Comparison of ENCODE assay signal across 11 mouse cellular contexts in genomic region chr11:57984343-57984666, GRCm38 (mm10). TPM values are rescaled to one million over a fixed set of nuclear protein-coding genes. Genes with fewer than 3 reads are reported as not detected.
A peak's percentile ranks its signal among the peaks of the same experiment; 100 is the strongest.
DNase-seq lines count a peak whose midpoint lies in the region; ATAC-seq and TF ChIP-seq lines count a peak whose summit lies in the region.
"Had no signal": no experiment of that assay in that cellular context is flagged by ENCODE, and none has a peak within 500 bp of the region (broad histone marks: within the 10 kb centered on the region; RNA-seq: fewer than 3 reads in every experiment).

No protein-coding gene starts in this region.

- WGBS in heart, embryonic 14.5 days: 9% methylated on average over 3 of the region's 3 CpGs
- 44% methylated on average over 3 of the region's 3 CpGs for WGBS in heart, adult 2 months
- WGBS in lung, embryonic 15.5 days: 18% methylated on average over 3 of the region's 3 CpGs
- 15% methylated on average over 3 of the region's 3 CpGs for WGBS in liver, embryonic 13.5 days (ENCODE audit: insufficient replicate concordance)
- WGBS in stomach, postnatal 0 days: 33% methylated on average over 3 of the region's 3 CpGs

- no peak overlapping the region for H3K4me3 ChIP-seq in heart, embryonic 14.5 days (ENCODE audit: control insufficient read depth in 1 of 2, insufficient read depth in 1 of 2, low read depth in 1 of 2, low read length in 2 of 2)
- H3K4me3 ChIP-seq in heart, adult 2 months: no peak overlapping the region
- H3K4me3 ChIP-seq in lung, embryonic 15.5 days: no peak overlapping the region
- H3K4me3 ChIP-seq in liver, embryonic 13.5 days (replicated peaks): no peak overlapping the region
- H3K4me3 ChIP-seq in stomach, postnatal 0 days (ENCODE audit: low read depth, low read length): no peak overlapping the region
- H3K4me3 ChIP-seq: layer of hippocampus, adult 2 months; neural tube, embryonic 12.5 days had no signal

- peaks cover 19 to 22% of the 10 kb centered on the region in 2 experiments for H3K4me1 ChIP-seq in heart, embryonic 14.5 days (ENCODE audit: control insufficient read depth in 2 of 2, insufficient read depth in 2 of 2, low read length in 2 of 2)
- H3K4me1 ChIP-seq in heart, adult 2 months (ENCODE audit: control insufficient read depth, insufficient read depth, low read length): no peaks in the 10 kb centered on the region; the same call in 1 of the 2 replicates
- peaks cover 20% of the 10 kb centered on the region for H3K4me1 ChIP-seq in lung, embryonic 15.5 days
- peaks cover 54% of the 10 kb centered on the region for H3K4me1 ChIP-seq in liver, embryonic 13.5 days (replicated peaks)
- peaks cover 3% of the 10 kb centered on the region; the same call in 1 of the 2 replicates for H3K4me1 ChIP-seq in stomach, postnatal 0 days (replicated peaks; ENCODE audit: control insufficient read depth, insufficient read depth)
- H3K4me1 ChIP-seq: neural tube, embryonic 12.5 days had no signal

- no peak for TF ChIP-seq EP300 in heart, adult 2 months (IDR thresholded peaks at IDR 0.05; ENCODE audit: insufficient read depth, low read depth, low read length)
- no peak for TF ChIP-seq EP300 in stomach, postnatal 0 days (optimal IDR thresholded peaks at IDR 0.05)

- no peaks in the 10 kb centered on the region for H3K27me3 ChIP-seq in heart, embryonic 14.5 days (ENCODE audit: control insufficient read depth, insufficient read depth, low read length)
- H3K27me3 ChIP-seq in heart, adult 2 months (ENCODE audit: control insufficient read depth, insufficient read depth, low read length): no peaks in the 10 kb centered on the region
- no peaks in the 10 kb centered on the region for H3K27me3 ChIP-seq in lung, embryonic 15.5 days
- H3K27me3 ChIP-seq in liver, embryonic 13.5 days: peaks cover 19% of the 10 kb centered on the region
- no peaks in the 10 kb centered on the region for H3K27me3 ChIP-seq in stomach, postnatal 0 days (ENCODE audit: control insufficient read depth, insufficient read depth, low read length)
- H3K27me3 ChIP-seq: neural tube, embryonic 12.5 days had no signal

- intact Hi-C loops in heart, adult 2 months (cut with DNase I): no loop called here

- no peak overlapping the region for H3K9ac ChIP-seq in heart, embryonic 14.5 days (ENCODE audit: low read length)
- no peak overlapping the region for H3K9ac ChIP-seq in heart, adult 2 months (ENCODE audit: low read depth, low read length)
- no peak overlapping the region for H3K9ac ChIP-seq in lung, embryonic 15.5 days
- H3K9ac ChIP-seq in liver, embryonic 13.5 days: peak overlapping the region; percentile 42
- H3K9ac ChIP-seq in stomach, postnatal 0 days (ENCODE audit: low read length): no peak overlapping the region
- H3K9ac ChIP-seq: neural tube, embryonic 12.5 days had no signal

- peak overlapping the region; percentile 70 to 77 for H3K27ac ChIP-seq in heart, embryonic 14.5 days (replicated peaks in 1 of 2; ENCODE audit: control insufficient read depth in 1 of 2, insufficient read depth in 1 of 2, low read depth in 2 of 2, low read length in 2 of 2)
- no peak overlapping the region for H3K27ac ChIP-seq in heart, adult 2 months
- peak overlapping the region; percentile 76 for H3K27ac ChIP-seq in lung, embryonic 15.5 days
- H3K27ac ChIP-seq in liver, embryonic 13.5 days: peak overlapping the region; percentile 82
- H3K27ac ChIP-seq in stomach, postnatal 0 days (replicated peaks): peak overlapping the region; percentile 56
- H3K27ac ChIP-seq: layer of hippocampus, adult 2 months; neural tube, embryonic 12.5 days had no signal

- ATAC-seq in heart, embryonic 14.5 days (ENCODE audit: insufficient number of reproducible peaks, insufficient read depth, low FRiP score, low read depth): no peak; the same call in 1 of the 2 replicates
- no peak for ATAC-seq in lung, embryonic 15.5 days (ENCODE audit: borderline replicate concordance, extremely low read depth, low FRiP score, low TSS enrichment)
- peak; percentile 18; the same call in 1 of the 2 replicates for ATAC-seq in liver, embryonic 13.5 days (ENCODE audit: low read depth)
- ATAC-seq in stomach, postnatal 0 days (ENCODE audit: low FRiP score, low TSS enrichment): no peak

- H3K9me3 ChIP-seq in heart, embryonic 14.5 days (ENCODE audit: control insufficient read depth, low read length): no peaks in the 10 kb centered on the region
- no peaks in the 10 kb centered on the region for H3K9me3 ChIP-seq in lung, embryonic 15.5 days
- H3K9me3 ChIP-seq in liver, embryonic 13.5 days (replicated peaks): no peaks in the 10 kb centered on the region
- H3K9me3 ChIP-seq in stomach, postnatal 0 days (ENCODE audit: control insufficient read depth, low read length): no peaks in the 10 kb centered on the region
- H3K9me3 ChIP-seq: neural tube, embryonic 12.5 days had no signal

- no peaks in the 10 kb centered on the region for H3K79me2 ChIP-seq in heart, adult 2 months (replicated peaks; ENCODE audit: control insufficient read depth, insufficient read depth, low read length)

- no peak for TF ChIP-seq CTCF in heart, adult 2 months (IDR thresholded peaks at IDR 0.05)
- TF ChIP-seq CTCF in stomach, postnatal 0 days (IDR thresholded peaks at IDR 0.05; ENCODE audit: low read depth): no peak

- H3K4me2 ChIP-seq in heart, embryonic 14.5 days (ENCODE audit: low read length): no peak overlapping the region
- H3K4me2 ChIP-seq in lung, embryonic 15.5 days: no peak overlapping the region
- peak overlapping the region; percentile 33 for H3K4me2 ChIP-seq in liver, embryonic 13.5 days
- no peak overlapping the region for H3K4me2 ChIP-seq in stomach, postnatal 0 days (replicated peaks; ENCODE audit: low read depth)
- H3K4me2 ChIP-seq: neural tube, embryonic 12.5 days had no signal

- DNase-seq in heart, adult 2 months: no peak
- DNase-seq in lung, adult 18-20 months: no peak
- no peak for DNase-seq in liver, embryonic 13.5 days
- DNase-seq in stomach, postnatal 0 days (ENCODE audit: low spot score): no peak
- DNase-seq in cerebellum, postnatal 36 days: no peak
- DNase-seq: cerebellum, adult 11-12 months; midbrain, embryonic 14.5 days had no signal

- H3K36me3 ChIP-seq in heart, embryonic 14.5 days (ENCODE audit: control insufficient read depth, insufficient read depth, low read length): no peaks in the 10 kb centered on the region
- H3K36me3 ChIP-seq in heart, adult 2 months (ENCODE audit: control insufficient read depth, insufficient read depth, low read length): no peaks in the 10 kb centered on the region
- no peaks in the 10 kb centered on the region for H3K36me3 ChIP-seq in lung, embryonic 15.5 days
- H3K36me3 ChIP-seq in liver, embryonic 13.5 days: no peaks in the 10 kb centered on the region
- no peaks in the 10 kb centered on the region for H3K36me3 ChIP-seq in stomach, postnatal 0 days (ENCODE audit: control insufficient read depth, insufficient read depth, low read length)
- H3K36me3 ChIP-seq: neural tube, embryonic 12.5 days had no signal

- no peak for TF ChIP-seq POLR2A in heart, adult 2 months (IDR thresholded peaks at IDR 0.05; ENCODE audit: insufficient read depth, low read depth, low read length)

RNA-seq across cellular contexts. Expression of gene Larp1, which starts 24.6 kb away (rescaled TPM):
- polyA plus RNA-seq in heart, embryonic 14.5 days (2014; fragmentation: Nextera tagmentation; extraction: Ambion mirVana): 17.8 and 18.4 TPM in 2 replicates
- total RNA-seq in heart, adult 2 months (2021): 10 to 100 TPM; 57.4 to 63.4 TPM
- 26.5 and 35.7 TPM in 2 replicates for polyA plus RNA-seq in heart, adult 2 months (2012; rRNA removed)
- 19.0 and 19.5 TPM in 2 replicates for polyA plus RNA-seq in lung, embryonic 15.5 days (2015; fragmentation: Nextera tagmentation; extraction: Ambion mirVana)
- polyA plus RNA-seq in liver, embryonic 13.5 days (2015; fragmentation: Nextera tagmentation; extraction: Ambion mirVana): 19.9 and 21.6 TPM in 2 replicates
- polyA plus RNA-seq in stomach, postnatal 0 days (2015; fragmentation: Nextera tagmentation; extraction: Ambion mirVana): 11.6 and 12.8 TPM in 2 replicates
